27 mouse cellular contexts compared by ENCODE assay signal in the genomic region with DNA sequence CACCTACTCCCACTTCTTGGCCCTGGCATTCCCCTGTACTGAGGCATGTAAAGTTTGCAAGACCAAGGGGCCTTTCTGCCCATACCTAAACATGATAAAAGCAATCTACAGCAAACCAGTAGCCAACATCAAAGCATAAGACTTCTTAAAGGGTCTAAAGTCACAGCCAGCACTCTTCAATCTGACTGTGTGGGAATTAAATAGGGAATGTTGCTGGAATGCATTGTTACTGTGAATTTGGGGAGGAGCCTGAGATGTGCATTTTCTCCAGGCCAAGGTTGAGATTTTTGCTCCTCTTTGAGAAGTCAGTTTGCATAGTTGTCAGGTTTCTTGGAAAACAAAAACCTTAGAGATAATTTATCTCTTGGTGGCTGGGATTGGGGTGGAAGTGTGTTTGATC.
"Had no signal": no experiment of that assay in that cellular context is flagged by ENCODE, and none has a peak within 500 bp of the region (broad histone marks: within the 10 kb centered on the region; RNA-seq: fewer than 3 reads in every experiment).

No protein-coding gene starts in this region.

- H3K27ac ChIP-seq: embryonic facial prominence, embryonic 10.5 days; embryonic facial prominence, embryonic 12.5 days; embryonic facial prominence, embryonic 13.5 days; embryonic facial prominence, embryonic 15.5 days; forebrain, embryonic 10.5 days; forebrain, embryonic 12.5 days; forebrain, embryonic 13.5 days; forebrain, embryonic 15.5 days; gastrocnemius, adult 2 months; heart, adult 2 months had no signal

- H3K9me3 ChIP-seq: embryonic facial prominence, embryonic 10.5 days; embryonic facial prominence, embryonic 12.5 days; embryonic facial prominence, embryonic 13.5 days; embryonic facial prominence, embryonic 15.5 days; forebrain, embryonic 10.5 days; forebrain, embryonic 12.5 days; forebrain, embryonic 13.5 days; forebrain, embryonic 15.5 days had no signal

- H3K4me1 ChIP-seq: embryonic facial prominence, embryonic 10.5 days; embryonic facial prominence, embryonic 12.5 days; embryonic facial prominence, embryonic 15.5 days; forebrain, embryonic 10.5 days; forebrain, embryonic 12.5 days; forebrain, embryonic 15.5 days had no signal

- H3K9ac ChIP-seq: embryonic facial prominence, embryonic 12.5 days; embryonic facial prominence, embryonic 13.5 days; embryonic facial prominence, embryonic 15.5 days; forebrain, embryonic 12.5 days; forebrain, embryonic 13.5 days; forebrain, embryonic 15.5 days; forebrain, postnatal 0 days had no signal

- H3K4me2 ChIP-seq: embryonic facial prominence, embryonic 12.5 days; embryonic facial prominence, embryonic 13.5 days; embryonic facial prominence, embryonic 15.5 days; forebrain, embryonic 12.5 days; forebrain, embryonic 13.5 days; forebrain, embryonic 15.5 days had no signal

- DNase-seq: cerebellum, adult 8-10 months; cerebellum, adult 9-10 months; cerebellum, adult 9-11 months; cerebellum, postnatal 10 days; cerebellum, postnatal 14 days; cerebellum, postnatal 25 days; cerebellum, postnatal 36 days; embryo, embryonic 11 days; forebrain, postnatal 0 days; gastrocnemius, adult 2 months; gastrocnemius, postnatal 10 days; gastrocnemius, postnatal 14 days; gastrocnemius, postnatal 25 days; gastrocnemius, postnatal 36 days; heart, adult 18-20 months; heart, adult 2 months had no signal

- ATAC-seq: forebrain, embryonic 13.5 days; forebrain, embryonic 14.5 days; forebrain, embryonic 15.5 days; forebrain, embryonic 16.5 days; forebrain, postnatal 0 days had no signal

- H3K27me3 ChIP-seq: embryonic facial prominence, embryonic 12.5 days; embryonic facial prominence, embryonic 13.5 days; embryonic facial prominence, embryonic 15.5 days; forebrain, embryonic 12.5 days; forebrain, embryonic 13.5 days; forebrain, embryonic 15.5 days had no signal

- H3K4me3 ChIP-seq: embryonic facial prominence, embryonic 10.5 days; embryonic facial prominence, embryonic 12.5 days; embryonic facial prominence, embryonic 13.5 days; embryonic facial prominence, embryonic 15.5 days; erythroblast, embryonic 14.5 days; forebrain, embryonic 10.5 days; forebrain, embryonic 12.5 days; forebrain, embryonic 13.5 days; forebrain, embryonic 15.5 days; gastrocnemius, adult 2 months; heart, adult 2 months had no signal
